Mouse (Mus musculus) megakaryocyte, embryonic 14.5 days (primary cell): Measurements from ENCODE around the gene Podnl1.

Experiments
- FLI1 ChIP-seq: IDR thresholded peaks from 2 replicates; pipeline ENCODE4 v1.6.1; 2012; ENCODE audit warnings: low read length, inconsistent platforms, mixed read lengths
- GATA1 ChIP-seq: IDR thresholded peaks from 3 replicates; pipeline ENCODE4 v1.6.1; 2012; ENCODE audit warnings: mixed read lengths, low read length, inconsistent platforms, borderline replicate concordance

- TF ChIP-seq GATA1 (no peak), FLI1 (no peak)
Measured at GRCm38 (mm10) chr8:84115646-84116045, 10.1 kb upstream of the Podnl1 start.
